Mouse (Mus musculus): Measurements from ENCODE around the gene Gusb.

- TF ChIP-seq POLR2A (IDR thresholded peaks at IDR 0.05; ENCODE audit: insufficient read length, low read depth) (no peak), CEBPB (IDR thresholded peaks at IDR 0.05; ENCODE audit: insufficient read depth, poor library complexity, severe bottlenecking) (no peak), E2F4 (IDR thresholded peaks at IDR 0.05; ENCODE audit: insufficient read depth) (no peak), MAX (IDR thresholded peaks at IDR 0.05; ENCODE audit: low read depth) (no peak), USF1 (IDR thresholded peaks at IDR 0.05; ENCODE audit: low read depth) (no peak), POLR2AphosphoS2 (IDR thresholded peaks at IDR 0.05; ENCODE audit: insufficient read length, low read depth) (no peak), MYOD1 (IDR thresholded peaks at IDR 0.05; ENCODE audit: control insufficient read depth in 1 of 3, insufficient read length in 2 of 3, low read depth in 2 of 3) (no peak), TCF3 (IDR thresholded peaks at IDR 0.05; ENCODE audit: insufficient read length, low read depth) (no peak)
These were observed 24.2 kb downstream of the Gusb start for GRCm38 (mm10) chr5:129978608-129979007.

Data from myocyte (in vitro differentiated cells).